Mouse (Mus musculus) CD4-positive, CD25-positive, alpha-beta regulatory T cell, adult 2 months (primary cell): Measurements from ENCODE around the gene Mpv17l2.

Experiments used
- DNase-seq: peaks from one replicate; pipeline ENCODE4 v3.0.0-alpha.2; 2012; ENCODE audit warnings: low read depth, low spot score

Mpv17l2 gene

DNA sequence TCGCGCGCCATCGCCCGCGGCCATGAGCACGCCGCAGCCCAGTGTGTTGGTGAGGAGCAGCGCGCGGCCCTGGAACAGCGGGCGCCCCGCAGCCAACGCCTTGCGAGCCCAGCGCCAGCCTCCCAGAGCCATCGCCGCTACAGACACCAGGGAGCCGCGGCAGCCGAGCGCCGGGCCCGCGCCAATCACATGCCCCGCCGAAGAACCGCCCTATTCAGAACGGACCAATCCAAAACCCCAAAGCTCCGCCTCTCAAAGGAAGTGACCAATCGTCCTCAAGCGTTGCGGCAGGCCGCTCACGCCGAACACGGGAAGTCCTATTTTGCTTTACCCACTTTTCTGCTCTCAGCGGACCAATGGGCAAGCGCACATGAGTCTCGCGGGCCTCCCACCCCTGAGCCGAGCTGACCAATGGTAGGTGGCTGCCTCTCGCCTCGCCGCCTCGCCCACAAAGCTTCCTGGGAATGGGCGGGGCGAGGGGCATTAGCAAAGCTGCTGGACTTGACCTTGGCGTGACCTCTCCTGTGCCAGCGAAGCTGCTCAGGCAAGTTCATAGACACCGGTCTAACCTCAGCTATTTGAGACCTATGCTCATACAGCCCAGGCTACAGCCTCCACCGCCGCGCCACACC is at the start of gene Mpv17l2:
TSS of gene Mpv17l2 (minus strand) at position 172 of the 632 bp plus-strand sequence.
- peak; percentile 97 for DNase-seq

DNA sequence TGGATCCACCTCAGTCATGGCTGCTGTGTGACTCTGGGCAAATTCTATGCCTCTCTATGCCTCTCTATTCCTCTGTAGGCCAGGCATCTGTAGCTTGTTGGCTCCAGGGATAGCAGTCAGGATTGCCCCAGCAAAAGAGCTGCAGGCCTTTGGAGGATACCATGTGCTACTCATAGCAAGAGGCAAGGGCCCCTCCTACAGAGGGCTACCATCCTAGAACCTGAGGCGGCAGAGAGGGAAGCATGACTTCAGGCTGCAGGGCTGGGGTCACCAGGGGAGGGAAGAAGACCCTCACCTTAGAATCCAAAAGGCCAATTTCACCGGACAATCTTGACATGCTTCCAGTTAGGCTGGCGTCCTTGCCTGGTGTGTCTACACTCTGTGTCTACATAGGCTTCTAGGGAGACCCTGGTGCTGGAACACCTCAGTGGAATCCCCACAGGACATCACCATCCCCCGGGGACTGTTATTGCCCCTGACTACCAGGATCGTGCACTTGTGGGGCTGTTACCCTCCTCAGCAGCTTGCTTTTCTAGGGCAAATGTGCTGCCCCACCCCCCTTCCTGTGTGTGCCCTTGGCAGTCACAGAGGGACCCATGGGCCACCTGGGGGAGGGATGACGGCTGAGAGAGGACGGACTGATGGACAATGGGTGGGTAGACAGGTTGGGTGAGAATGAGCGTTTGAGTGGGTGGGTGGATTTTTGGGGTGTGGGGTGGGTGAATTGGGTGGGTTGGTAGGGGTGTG is 48.4 kb upstream of the Mpv17l2 start:
- peak; percentile 51 for DNase-seq

DNA sequence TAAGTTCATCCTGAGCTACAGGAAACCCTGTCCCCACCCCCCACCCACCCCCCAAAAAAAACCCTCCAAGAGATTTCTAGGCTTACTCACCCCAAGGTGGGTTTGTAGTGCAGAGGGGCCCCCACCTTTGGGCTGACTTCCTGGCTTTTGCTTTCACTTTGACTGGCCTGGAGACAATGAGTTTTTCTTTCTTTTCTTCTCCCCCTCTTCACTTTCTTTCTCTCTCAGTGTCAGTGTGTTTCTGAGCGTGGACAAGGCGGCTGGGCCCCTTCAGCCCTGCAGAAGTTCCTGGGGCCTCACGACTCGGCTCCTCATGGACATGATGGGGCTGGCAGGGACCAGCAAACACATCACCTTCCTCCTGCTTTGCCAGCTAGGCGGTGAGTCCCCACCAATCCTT is 47.5 kb upstream of the Mpv17l2 start, which contains the start of gene Il12rb1:
TSS of gene Il12rb1 (plus strand) at position 211 of the 400 bp plus-strand sequence.
- peak; percentile 69 for DNase-seq

DNA sequence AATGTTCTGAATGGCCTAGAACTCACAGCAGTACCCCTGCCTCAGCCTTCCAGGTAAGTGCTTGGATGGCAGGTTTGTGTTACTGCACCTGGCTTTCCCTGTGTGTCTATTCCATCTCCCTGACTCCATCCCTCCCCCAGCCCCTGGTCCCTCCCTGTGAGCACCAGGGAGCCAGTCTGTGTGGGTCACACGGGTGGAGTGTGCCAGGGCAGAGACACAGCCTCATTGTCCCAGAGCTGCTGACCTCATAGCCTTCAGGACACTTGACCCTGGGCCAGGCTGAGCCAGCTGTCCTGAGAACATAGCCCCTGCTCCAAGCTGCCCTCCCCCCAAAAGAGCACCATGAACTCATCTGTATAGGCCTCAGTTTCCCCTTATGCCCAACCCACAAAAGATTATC is 46.6 kb upstream of the Mpv17l2 start:
- no peak for DNase-seq

DNA sequence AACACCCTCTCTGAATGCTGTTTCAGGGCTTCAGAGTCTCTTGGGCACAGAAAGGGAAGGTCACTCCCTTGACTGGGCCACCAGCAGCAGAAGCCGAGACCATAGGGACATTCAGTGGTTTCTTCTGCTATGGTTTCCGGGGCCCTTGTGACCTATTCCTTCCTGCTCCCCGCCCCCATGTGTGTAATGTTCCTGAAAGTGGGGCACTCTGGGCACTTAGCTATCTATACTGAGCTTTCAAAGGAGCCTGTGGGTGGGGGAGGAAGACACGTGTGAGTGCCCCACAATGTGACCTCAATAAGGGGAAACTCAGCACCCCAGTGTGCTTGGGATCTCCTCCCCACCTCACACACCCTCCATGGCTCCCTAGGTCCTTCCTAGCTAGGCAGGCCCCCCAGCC is 45.8 kb upstream of the Mpv17l2 start:
- peak; percentile 68 for DNase-seq

DNA sequence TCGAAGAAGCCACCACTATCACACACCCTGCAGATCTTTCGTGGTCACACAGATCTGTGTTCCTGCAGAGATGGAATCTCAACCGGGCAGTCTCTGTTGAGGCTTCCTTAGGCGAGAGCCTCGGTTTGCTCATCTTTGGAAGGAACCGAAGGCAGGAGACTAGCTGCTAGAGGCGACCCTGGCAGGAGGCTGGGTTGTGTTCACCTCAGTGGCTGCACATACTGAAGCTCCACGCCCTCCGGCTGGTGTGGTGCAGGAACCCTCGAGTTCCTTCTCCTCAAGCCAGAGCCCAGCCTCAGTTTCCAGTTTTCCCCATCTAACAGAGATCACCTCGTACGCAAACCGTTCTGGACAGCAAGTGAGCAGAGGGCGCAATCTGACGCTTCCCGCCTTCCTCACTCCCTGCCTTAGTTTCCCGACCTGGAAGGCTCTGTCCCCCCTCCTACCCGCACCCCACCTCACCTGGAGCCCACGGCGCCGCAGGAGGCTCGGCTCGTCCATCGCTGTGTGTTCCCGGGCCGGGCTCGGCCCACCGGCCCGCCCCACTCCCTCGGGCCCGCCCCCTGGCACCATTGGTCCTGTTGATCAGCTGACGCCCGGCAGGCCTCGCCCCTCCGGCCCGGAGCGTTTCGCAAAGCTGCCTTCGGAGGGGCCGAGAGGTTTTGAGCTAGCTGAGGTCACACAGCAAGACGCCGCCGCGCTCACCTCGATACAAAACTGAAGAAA is 43.9 kb upstream of the Mpv17l2 start, which contains the start of gene Mast3:
TSS of gene Mast3 (minus strand) at position 574 of the 726 bp plus-strand sequence.
- peak; percentile 86 for DNase-seq

DNA sequence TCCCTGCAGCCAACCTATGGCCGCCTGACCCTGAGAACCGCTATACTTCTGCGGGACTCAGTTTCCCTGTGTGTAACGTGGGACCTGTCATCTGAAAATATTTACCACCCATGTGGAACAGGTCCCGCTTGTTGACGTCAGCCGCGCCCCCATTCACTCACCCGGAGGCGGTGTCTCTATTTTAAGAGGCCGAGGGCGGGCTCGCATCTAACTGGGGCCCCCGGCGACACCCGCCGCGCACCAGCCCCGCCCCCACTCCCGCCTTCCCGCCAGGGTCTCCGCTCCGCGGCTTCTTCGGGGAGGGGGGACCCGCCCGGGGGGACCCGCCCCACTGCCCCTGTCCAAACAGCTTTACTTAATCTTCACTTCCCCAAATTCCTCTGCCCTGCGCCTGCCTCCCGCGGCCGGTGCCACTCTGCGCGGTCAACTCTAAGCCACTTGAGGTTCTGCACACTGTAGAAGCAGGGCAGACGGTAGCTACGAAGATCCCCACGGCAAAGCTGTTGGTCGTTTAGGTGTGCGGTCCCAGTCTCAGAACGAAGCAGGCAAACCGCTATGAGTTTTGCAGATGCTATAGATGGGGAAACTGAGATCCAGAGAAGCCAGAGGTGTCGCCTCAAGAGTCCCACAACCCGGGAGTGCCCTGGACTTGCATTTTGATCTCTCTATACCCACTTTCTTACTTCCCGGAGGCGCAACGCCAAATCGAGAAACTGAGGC is 43.2 kb upstream of the Mpv17l2 start:
- peak; percentile 59 for DNase-seq

DNA sequence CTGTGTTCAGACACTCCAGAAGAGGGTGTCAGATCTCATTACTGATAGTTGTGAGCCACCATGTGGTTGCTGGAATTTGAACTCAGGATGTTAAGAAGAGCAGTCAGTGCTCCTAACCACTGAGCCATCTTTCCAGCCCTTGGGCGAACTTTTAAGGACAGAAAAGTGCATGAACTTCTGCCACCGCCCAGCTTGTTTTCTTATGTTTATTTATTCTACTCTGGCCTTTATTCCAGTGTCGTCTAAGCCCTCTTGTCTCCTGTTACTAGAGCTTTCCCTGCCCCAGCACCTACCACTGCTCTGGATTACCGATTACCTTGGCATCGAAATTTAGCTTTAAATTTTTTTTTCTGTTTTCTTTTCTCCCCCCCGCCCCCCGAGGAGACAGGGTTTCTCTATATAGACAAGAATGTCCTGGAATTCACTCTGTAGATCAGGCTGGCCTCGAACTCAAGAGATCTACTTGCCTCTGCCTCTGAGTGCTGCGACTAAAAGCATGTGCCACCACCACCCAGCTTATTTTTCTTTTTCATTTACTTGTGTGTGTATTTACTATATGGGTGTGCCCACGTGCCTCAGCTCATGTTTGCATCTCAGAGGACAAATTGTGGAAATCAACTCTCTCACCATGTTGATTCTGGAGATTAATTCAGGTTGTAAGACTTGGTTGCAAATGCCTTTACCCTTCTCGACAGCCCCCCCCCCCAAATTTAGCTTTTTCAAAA is 42.2 kb upstream of the Mpv17l2 start:
- no peak for DNase-seq

GRCm38 (mm10) chr8:70801830-70802229 is 41.1 kb upstream of the Mpv17l2 start:
- no peak for DNase-seq

DNA sequence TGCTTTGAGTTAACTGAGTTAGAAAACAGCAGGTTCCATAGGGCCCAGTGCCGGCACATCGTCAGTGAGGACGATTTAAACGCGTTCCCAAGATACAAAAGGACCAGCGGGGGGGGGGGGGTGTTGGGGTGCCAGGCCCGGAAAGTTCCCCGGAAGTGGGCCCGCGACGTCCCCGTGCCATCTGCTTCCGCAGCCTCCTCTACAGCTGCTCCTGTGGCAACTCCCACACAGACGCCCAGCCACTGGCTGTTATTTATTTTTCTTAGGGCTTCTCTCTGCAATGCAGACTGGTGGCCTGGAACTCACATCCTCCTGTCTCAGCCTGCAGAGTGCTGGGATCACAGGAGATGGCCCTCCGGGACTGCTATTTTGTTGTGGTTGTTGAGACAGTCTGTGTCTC is 40.4 kb upstream of the Mpv17l2 start:
- DNase-seq: peak; percentile 72

GRCm38 (mm10) chr8:70800648-70801047 is 39.9 kb upstream of the Mpv17l2 start:
- DNase-seq: no peak

- DNase-seq: no peak
Observed at GRCm38 (mm10) chr8:70798281-70798680, 37.5 kb upstream of the Mpv17l2 start.

- DNase-seq: peak; percentile 91
Observed at GRCm38 (mm10) chr8:70797081-70798070, 36.6 kb upstream of the Mpv17l2 start.

- no peak for DNase-seq
Observed at GRCm38 (mm10) chr8:70796403-70797080, 35.8 kb upstream of the Mpv17l2 start.

GRCm38 (mm10) chr8:70795370-70795769 is 34.6 kb upstream of the Mpv17l2 start:
- no peak for DNase-seq

DNA sequence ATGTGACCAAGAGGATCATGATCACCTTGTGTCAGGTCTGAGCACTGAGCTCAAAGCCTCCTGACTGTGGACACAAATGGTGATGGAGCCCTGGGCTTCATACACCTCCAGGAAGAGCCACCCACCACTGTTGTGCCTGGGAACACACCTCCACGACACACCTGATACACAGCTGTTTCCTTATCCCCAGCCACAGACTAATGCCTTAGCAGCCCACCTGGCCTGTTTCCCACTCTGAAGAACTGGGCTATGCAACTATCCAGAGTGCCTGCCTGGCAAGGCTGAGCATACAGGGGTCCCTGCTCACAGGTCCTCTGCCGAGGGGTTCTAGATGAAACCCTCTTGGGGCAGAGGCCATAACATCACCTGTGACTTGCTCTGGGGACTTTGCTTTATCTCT is 33.5 kb upstream of the Mpv17l2 start:
- no peak for DNase-seq

DNA sequence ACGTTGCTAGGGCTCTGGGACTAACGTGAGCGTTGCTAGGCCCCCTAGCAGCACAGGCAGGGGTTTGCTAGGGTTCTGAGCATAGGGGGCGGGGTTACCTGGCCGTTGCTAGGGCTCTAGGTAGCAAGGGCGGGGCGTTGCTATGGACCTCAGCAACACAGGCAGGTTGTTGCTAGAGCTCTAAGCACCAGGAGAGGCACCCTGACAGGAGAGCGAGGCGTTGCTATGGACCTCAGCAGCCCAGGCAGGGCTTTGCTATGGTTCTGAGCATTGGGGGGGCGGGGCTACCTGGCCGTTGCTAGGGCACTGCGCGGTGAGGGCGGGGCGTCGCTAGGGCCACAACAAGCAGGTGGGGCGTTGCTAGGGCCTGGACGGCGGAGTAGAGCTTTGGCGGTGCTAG is 32.0 kb upstream of the Mpv17l2 start:
- peak; percentile 92 for DNase-seq

DNA sequence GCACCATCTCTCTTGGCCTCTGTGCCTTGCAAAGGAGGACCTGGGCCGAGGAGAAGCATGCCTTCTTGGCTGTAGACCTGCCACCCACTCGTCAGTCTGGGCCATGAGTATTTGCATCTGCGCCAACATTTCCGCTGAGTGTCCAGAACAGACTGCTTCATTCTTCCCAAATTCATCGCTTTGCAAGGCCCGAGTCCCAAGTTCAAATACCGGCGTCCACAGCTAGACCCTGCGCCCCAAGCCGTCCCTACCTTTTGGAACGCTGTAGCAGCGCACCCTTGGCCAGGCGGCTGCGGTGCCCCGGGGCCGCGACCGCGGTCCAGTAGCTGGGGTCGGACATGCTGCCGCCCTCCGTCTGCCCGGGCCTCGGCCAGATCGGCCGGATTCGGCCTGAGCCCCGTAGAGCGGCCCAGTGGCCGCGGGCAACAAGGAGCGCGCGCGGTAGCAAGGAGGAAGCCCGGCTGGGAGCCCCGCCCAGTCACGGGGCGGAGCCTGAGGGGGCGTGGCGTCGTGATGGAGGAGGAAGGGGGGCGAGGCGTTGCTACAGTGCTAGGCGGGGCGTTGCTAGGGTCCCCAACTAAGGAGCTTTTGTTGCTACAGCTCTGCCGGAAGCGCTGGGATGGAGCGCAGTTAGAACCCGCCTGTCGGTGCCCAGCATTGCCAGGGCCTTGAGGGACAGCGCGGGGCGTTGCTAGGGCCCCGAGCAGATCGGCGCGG is 31.4 kb upstream of the Mpv17l2 start:
- DNase-seq: peak; percentile 99

DNA sequence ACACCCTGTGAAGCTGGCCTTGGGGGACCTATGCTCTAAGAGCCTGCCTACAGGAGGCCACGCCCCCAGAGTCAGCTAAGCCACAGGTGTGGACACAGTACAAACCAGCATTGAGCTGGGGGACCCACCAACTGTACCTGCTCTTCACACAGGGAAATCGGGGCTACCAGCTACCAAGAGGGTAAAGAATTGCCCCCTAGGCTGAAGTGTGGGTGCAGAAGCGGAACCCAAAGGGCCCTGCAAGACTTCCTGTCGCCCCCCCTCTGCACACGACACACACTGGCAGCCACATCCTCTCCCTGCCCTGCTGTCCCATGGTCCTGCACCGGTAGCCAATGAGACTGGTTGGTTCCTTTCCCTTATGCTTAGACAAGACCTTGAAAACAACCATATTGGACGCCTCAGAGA is 30.6 kb upstream of the Mpv17l2 start:
- DNase-seq: peak; percentile 86
